Mouse (Mus musculus): ENCODE measurements around the gene Rpl22l1. TPM values are rescaled to one million over a fixed set of nuclear protein-coding genes. Genes with fewer than 3 reads are reported as not detected.

Gene Rpl22l1
- polyA plus RNA-seq, 1 experiment from 2014 or later: 212 TPM

DNA sequence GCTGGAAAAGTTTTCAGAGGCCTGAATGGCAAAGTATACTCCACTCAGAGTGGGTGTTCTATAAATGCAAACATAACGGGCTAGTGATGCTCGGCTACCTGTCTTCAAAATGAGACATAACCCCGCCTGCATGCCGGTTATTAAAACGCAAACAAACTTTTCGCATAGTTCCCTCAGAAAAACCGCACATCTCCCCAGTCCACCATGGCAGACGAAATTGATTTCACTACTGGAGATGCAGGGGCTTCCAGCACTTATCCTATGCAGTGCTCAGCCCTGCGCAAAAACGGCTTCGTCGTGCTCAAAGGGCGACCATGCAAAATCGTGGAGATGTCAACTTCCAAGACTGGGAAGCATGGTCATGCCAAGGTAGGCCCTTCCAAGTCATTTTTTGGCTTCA lies 23.4 kb upstream of the Rpl22l1 start:
- Histone ChIP-seq H3K4me3 (peak overlapping the region; percentile 82), H3K4me1 (peaks cover 20% of the 10 kb centered on the region), H3K27me3 (0 out of 2 replicates have a peak, but pooled peaks cover 4% of the 10 kb centered on the region), H3K27ac (replicated peaks) (no peak overlapping the region), H3K4me2 (replicated peaks) (peak overlapping the region; percentile 99), H3K36me3 (no peaks in the 10 kb centered on the region), H3K9ac (replicated peaks) (peak overlapping the region; percentile 80), H3K9me3 (no peaks in the 10 kb centered on the region)
- no peak; the same call in 1 of the 2 replicates for ATAC-seq (replicated peaks)
- WGBS: 19% methylated on average over 14 of the region's 14 CpGs

- H3K9me3 ChIP-seq: no peaks in the 10 kb centered on the region
- no peak overlapping the region for H3K4me2 ChIP-seq (replicated peaks)
- ATAC-seq (replicated peaks): no peak
- WGBS: 27% methylated on average over 2 of the region's 2 CpGs
- no peak overlapping the region for H3K4me3 ChIP-seq
- 0 out of 2 replicates have a peak, but pooled peaks cover 4% of the 10 kb centered on the region for H3K27me3 ChIP-seq
- peaks cover 20% of the 10 kb centered on the region for H3K4me1 ChIP-seq
- no peak overlapping the region for H3K27ac ChIP-seq (replicated peaks)
- H3K9ac ChIP-seq (replicated peaks): no peak overlapping the region
- no peaks in the 10 kb centered on the region for H3K36me3 ChIP-seq
Observed at GRCm38 (mm10) chr3:28784176-28784575, 21.1 kb upstream of the Rpl22l1 start.

GRCm38 (mm10) chr3:28794835-28795234 lies 10.4 kb upstream of the Rpl22l1 start:
- H3K4me3 ChIP-seq: no peak overlapping the region
- no peaks in the 10 kb centered on the region for H3K36me3 ChIP-seq
- no peak overlapping the region for H3K4me2 ChIP-seq (replicated peaks)
- ATAC-seq (replicated peaks): no peak
- no peaks in the 10 kb centered on the region for H3K27me3 ChIP-seq
- no peaks in the 10 kb centered on the region for H3K9me3 ChIP-seq
- no peak overlapping the region for H3K9ac ChIP-seq (replicated peaks)
- H3K27ac ChIP-seq (replicated peaks): no peak overlapping the region
- WGBS: 93% methylated on average over 7 of the region's 7 CpGs
- no peaks in the 10 kb centered on the region for H3K4me1 ChIP-seq

GRCm38 (mm10) chr3:28808039-28808643 lies 2.9 kb downstream of the Rpl22l1 start:
- H3K4me1 ChIP-seq: peaks cover 15% of the 10 kb centered on the region
- WGBS: 92% methylated on average over 4 of the region's 4 CpGs
- no peak overlapping the region for H3K4me2 ChIP-seq (replicated peaks)

GRCm38 (mm10) chr3:28811441-28811840 lies 6.2 kb downstream of the Rpl22l1 start:
- Histone ChIP-seq H3K27ac (replicated peaks) (no peak overlapping the region), H3K36me3 (peaks cover 13% of the 10 kb centered on the region), H3K9ac (replicated peaks) (no peak overlapping the region), H3K9me3 (no peaks in the 10 kb centered on the region), H3K27me3 (no peaks in the 10 kb centered on the region), H3K4me3 (no peak overlapping the region), H3K4me2 (replicated peaks) (no peak overlapping the region), H3K4me1 (peaks cover 5% of the 10 kb centered on the region)
- ATAC-seq (replicated peaks): no peak
- 69% methylated on average over 4 of the region's 4 CpGs for WGBS

More at GRCm38 (mm10) chr3:28808039-28808643, 2.9 kb downstream of the Rpl22l1 start:
- ATAC-seq (replicated peaks): no peak
- H3K36me3 ChIP-seq: peaks cover 13% of the 10 kb centered on the region
- no peak overlapping the region for H3K27ac ChIP-seq (replicated peaks)
- H3K9ac ChIP-seq (replicated peaks): no peak overlapping the region
- H3K4me3 ChIP-seq: no peak overlapping the region
- H3K27me3 ChIP-seq: no peaks in the 10 kb centered on the region
- H3K9me3 ChIP-seq: no peaks in the 10 kb centered on the region

- Histone ChIP-seq H3K4me1 (no peaks in the 10 kb centered on the region), H3K4me3 (no peak overlapping the region), H3K9ac (replicated peaks) (no peak overlapping the region), H3K27me3 (no peaks in the 10 kb centered on the region), H3K4me2 (replicated peaks) (no peak overlapping the region), H3K36me3 (no peaks in the 10 kb centered on the region), H3K9me3 (no peaks in the 10 kb centered on the region), H3K27ac (replicated peaks) (no peak overlapping the region)
- 15% methylated on average over 4 of the region's 4 CpGs for WGBS
- 0 out of 2 replicates have a peak, but pooled peaks have one; percentile 14 for ATAC-seq (replicated peaks)
Observed at GRCm38 (mm10) chr3:28814361-28814760, 9.1 kb downstream of the Rpl22l1 start.

DNA sequence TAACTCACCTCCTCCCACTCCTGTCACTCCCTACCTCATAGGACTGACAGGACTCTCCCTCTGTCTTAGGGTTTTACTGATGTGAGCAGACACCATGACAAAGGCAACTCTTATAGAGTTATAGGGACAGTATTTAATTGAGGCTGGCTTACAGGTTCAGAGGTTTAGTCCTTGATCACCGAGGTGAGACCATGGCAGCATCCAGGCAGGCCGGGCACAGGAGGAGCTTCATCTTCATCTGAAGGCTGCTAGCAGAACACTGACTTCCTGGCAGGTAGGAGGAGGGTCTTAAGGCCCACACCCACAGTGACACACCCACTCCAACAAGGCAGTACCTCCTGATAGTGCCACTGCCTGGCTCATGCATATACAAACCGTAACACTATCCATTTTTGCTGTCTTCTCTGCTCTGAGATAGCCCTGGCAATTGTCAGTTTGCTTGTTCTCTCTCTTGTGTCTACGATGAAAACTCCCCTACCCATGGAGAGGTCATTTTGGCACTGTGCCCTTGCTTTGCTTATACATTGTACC lies 10.8 kb downstream of the Rpl22l1 start:
- Histone ChIP-seq H3K4me2 (replicated peaks) (no peak overlapping the region), H3K9ac (replicated peaks) (no peak overlapping the region), H3K27me3 (no peaks in the 10 kb centered on the region), H3K9me3 (no peaks in the 10 kb centered on the region), H3K4me1 (no peaks in the 10 kb centered on the region), H3K36me3 (no peaks in the 10 kb centered on the region), H3K27ac (replicated peaks) (no peak overlapping the region), H3K4me3 (no peak overlapping the region)
- ATAC-seq (replicated peaks): no peak
- 79% methylated on average over 4 of the region's 4 CpGs for WGBS

DNA sequence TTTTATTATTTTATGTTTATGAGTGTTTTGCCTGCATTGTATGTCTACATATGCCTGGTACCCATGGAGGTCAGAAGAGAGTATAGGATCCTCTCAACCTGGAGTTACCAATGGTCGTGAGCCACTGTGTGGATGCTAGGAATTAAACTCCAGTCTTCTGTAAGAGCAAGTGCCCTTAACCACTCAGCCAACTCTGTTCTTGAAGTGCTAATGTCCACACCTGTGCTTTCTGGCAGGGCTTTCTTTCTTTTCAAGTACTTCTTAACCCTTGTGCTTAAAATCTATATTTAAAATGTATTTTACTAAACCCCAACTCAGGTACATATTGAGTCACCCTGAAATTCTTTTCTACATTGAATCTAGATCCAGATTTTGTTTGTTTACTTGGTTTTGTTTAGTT lies 21.0 kb downstream of the Rpl22l1 start:
- Histone ChIP-seq H3K27me3 (no peaks in the 10 kb centered on the region), H3K9ac (replicated peaks) (no peak overlapping the region), H3K27ac (replicated peaks) (no peak overlapping the region), H3K9me3 (no peaks in the 10 kb centered on the region), H3K4me2 (replicated peaks) (no peak overlapping the region), H3K36me3 (no peaks in the 10 kb centered on the region), H3K4me3 (no peak overlapping the region), H3K4me1 (no peaks in the 10 kb centered on the region)
- ATAC-seq (replicated peaks): no peak
- 87% methylated on average over 1 of the region's 1 CpGs for whole genome bisulfite sequencing

DNA sequence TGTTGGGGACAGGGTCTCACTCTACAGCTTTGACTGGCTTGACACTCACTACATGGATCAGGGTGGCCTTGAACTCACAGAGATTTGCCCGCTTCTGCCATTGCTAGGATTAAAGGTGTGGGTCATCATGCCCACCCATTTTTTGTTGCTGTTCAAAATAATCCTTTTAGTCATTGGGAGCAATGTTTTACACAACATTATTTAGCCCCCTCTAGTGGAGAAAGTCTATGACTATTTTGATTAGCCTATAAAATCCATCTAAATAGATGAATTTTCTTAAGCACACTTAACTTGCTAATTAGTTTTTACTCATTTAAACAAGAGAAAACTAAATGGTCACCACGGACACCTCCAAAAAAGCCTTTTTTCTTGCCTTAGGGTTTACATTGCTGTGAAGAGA lies 22.4 kb downstream of the Rpl22l1 start:
- no peak overlapping the region for H3K4me2 ChIP-seq (replicated peaks)
- ATAC-seq (replicated peaks): no peak
- no peaks in the 10 kb centered on the region for H3K4me1 ChIP-seq
- H3K27ac ChIP-seq (replicated peaks): no peak overlapping the region
- no peaks in the 10 kb centered on the region for H3K36me3 ChIP-seq
- no peak overlapping the region for H3K4me3 ChIP-seq
- no peaks in the 10 kb centered on the region for H3K9me3 ChIP-seq
- no peaks in the 10 kb centered on the region for H3K27me3 ChIP-seq
- H3K9ac ChIP-seq (replicated peaks): no peak overlapping the region
- 88% methylated on average over 2 of the region's 2 CpGs for WGBS

- no peak overlapping the region for H3K4me3 ChIP-seq
- 92% methylated on average over 2 of the region's 2 CpGs for WGBS
- H3K27me3 ChIP-seq: no peaks in the 10 kb centered on the region
- no peaks in the 10 kb centered on the region for H3K36me3 ChIP-seq
- no peaks in the 10 kb centered on the region for H3K9me3 ChIP-seq
- no peaks in the 10 kb centered on the region for H3K4me1 ChIP-seq
- H3K4me2 ChIP-seq (replicated peaks): no peak overlapping the region
- ATAC-seq (replicated peaks): no peak
- H3K27ac ChIP-seq (replicated peaks): no peak overlapping the region
- H3K9ac ChIP-seq (replicated peaks): no peak overlapping the region
Observed at GRCm38 (mm10) chr3:28829454-28829853, 24.2 kb downstream of the Rpl22l1 start.

- Histone ChIP-seq H3K27me3 (no peaks in the 10 kb centered on the region), H3K4me3 (no peak overlapping the region), H3K4me1 (no peaks in the 10 kb centered on the region), H3K36me3 (no peaks in the 10 kb centered on the region), H3K9me3 (no peaks in the 10 kb centered on the region), H3K9ac (replicated peaks) (no peak overlapping the region), H3K4me2 (replicated peaks) (no peak overlapping the region), H3K27ac (replicated peaks) (no peak overlapping the region)
- ATAC-seq (replicated peaks): no peak
- WGBS: 80% methylated on average over 2 of the region's 2 CpGs
Observed at GRCm38 (mm10) chr3:28836796-28837371, 31.6 kb downstream of the Rpl22l1 start.

DNA sequence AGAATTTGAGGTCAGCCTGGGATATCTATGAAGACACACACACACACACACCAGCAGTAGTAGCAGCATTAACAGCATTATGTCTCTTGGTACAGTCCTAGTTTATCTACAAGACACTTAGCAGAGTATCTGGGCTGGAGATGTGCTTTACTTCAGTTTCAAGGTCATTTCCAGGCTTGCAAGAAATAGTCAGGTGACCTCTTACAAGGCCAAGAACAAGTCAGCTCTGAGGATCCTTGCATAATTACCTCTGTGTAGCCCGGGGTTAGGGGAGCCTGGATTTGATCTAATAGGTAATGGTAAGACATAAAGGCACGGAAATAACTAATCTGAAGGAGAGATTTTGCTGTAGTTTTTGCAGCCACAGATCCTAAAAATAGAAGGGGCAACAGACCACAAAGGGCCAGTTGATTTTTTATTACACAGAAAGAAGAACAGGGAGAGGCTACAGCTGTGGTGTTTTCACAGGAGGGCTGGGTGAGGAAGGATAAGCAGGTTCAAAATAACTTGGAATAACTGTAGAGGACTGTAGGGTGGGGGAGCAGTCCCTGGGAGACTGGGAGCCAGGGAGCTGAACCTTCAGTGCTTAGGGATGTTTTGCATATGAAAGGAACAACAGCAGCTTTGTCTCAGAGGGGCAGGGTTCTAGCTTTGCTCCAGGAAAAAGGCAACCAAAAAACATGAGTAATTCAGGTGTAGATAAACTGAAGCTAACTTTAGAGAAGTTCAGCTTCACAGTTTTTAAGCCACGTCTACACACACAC lies 36.8 kb downstream of the Rpl22l1 start:
- 14% methylated on average over 3 of the region's 3 CpGs for WGBS
- H3K4me2 ChIP-seq (replicated peaks): no peak overlapping the region
- H3K9me3 ChIP-seq: no peaks in the 10 kb centered on the region
- H3K27me3 ChIP-seq: no peaks in the 10 kb centered on the region
- no peaks in the 10 kb centered on the region for H3K36me3 ChIP-seq
- H3K4me1 ChIP-seq: no peaks in the 10 kb centered on the region
- H3K4me3 ChIP-seq: no peak overlapping the region
- no peak overlapping the region for H3K9ac ChIP-seq (replicated peaks)
- H3K27ac ChIP-seq (replicated peaks): no peak overlapping the region
- ATAC-seq (replicated peaks): 0 out of 2 replicates have a peak, but pooled peaks have one; percentile 26
